Mouse (Mus musculus): Measurements from ENCODE around the gene Cfap65.

DNA sequence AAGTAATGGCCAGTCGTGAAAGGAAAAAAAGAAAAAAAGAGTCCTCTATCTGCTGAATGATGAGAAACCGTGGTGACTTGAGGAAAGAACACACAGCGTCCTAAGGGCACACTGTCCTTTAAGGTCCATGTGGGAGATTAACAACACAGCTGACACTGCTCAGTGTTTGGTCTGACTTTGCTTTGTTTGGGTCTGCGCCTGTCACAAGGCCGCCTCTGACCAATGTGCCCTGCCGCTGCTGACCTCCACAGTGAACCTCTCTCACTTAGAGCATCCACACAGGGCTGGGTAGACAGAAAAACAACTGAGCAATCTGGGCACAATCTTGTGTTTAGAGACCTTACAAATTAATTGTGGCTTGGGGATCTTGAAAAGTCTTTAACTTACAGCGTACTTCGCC, 41.6 kb upstream of the Cfap65 start:
- no peak for TF ChIP-seq CTCF (IDR thresholded peaks at IDR 0.05; ENCODE audit: extremely low read depth, insufficient read depth, insufficient read length, insufficient replicate concordance)
- TF ChIP-seq POLR2A (IDR thresholded peaks at IDR 0.05; ENCODE audit: low read depth, low read length) = no peak

All from spleen, adult 2 months (tissue).